Mouse (Mus musculus): ENCODE data around the gene Shb. TPM values are rescaled to one million over a fixed set of nuclear protein-coding genes. Genes with fewer than 3 reads are reported as not detected.
A peak's percentile ranks its signal among the peaks of the same experiment; 100 is the strongest.

Gene Shb
- polyA plus RNA-seq, 1 experiment from 2014 or later = 13.6 TPM

GRCm38 (mm10) chr4:45437010-45437409, 95.3 kb downstream of the Shb start:
- peak; percentile 2; the same call in 1 of the 2 replicates for ATAC-seq (ENCODE audit: low FRiP score)
- no peak overlapping the region for H3K4me2 ChIP-seq
- H3K9ac ChIP-seq = 0 out of 2 replicates have a peak overlapping the region, but pooled peaks have one; percentile 9
- WGBS = 44% methylated on average over 3 of the region's 3 CpGs
- peaks cover 7% of the 10 kb centered on the region; the same call in 1 of the 2 replicates for H3K36me3 ChIP-seq (replicated peaks)
- no peak overlapping the region for H3K27ac ChIP-seq
- H3K9me3 ChIP-seq = no peaks in the 10 kb centered on the region
- H3K4me3 ChIP-seq (replicated peaks) = no peak overlapping the region
- peaks cover 47% of the 10 kb centered on the region for H3K4me1 ChIP-seq
- H3K27me3 ChIP-seq = 0 out of 2 replicates have a peak, but pooled peaks cover 3% of the 10 kb centered on the region

GRCm38 (mm10) chr4:45436383-45436913, 95.8 kb downstream of the Shb start:
- Histone ChIP-seq H3K27me3 (0 out of 2 replicates have a peak, but pooled peaks cover 3% of the 10 kb centered on the region), H3K36me3 (replicated peaks) (peaks cover 5% of the 10 kb centered on the region; the same call in 1 of the 2 replicates), H3K4me3 (replicated peaks) (no peak overlapping the region), H3K4me1 (peaks cover 47% of the 10 kb centered on the region), H3K9ac (no peak overlapping the region), H3K4me2 (no peak overlapping the region), H3K27ac (peak overlapping the region; percentile 16; the same call in 1 of the 2 replicates), H3K9me3 (no peaks in the 10 kb centered on the region)
- peak; percentile 49; the same call in 1 of the 2 replicates for ATAC-seq (ENCODE audit: low FRiP score)
- WGBS = 74% methylated on average over 7 of the region's 7 CpGs

- H3K36me3 ChIP-seq (replicated peaks) = 0 out of 2 replicates have a peak, but pooled peaks cover 2% of the 10 kb centered on the region
- H3K4me3 ChIP-seq (replicated peaks) = no peak overlapping the region
- H3K4me1 ChIP-seq = peaks cover 47% of the 10 kb centered on the region
- H3K9me3 ChIP-seq = no peaks in the 10 kb centered on the region
- 68% methylated on average over 2 of the region's 2 CpGs for WGBS
- ATAC-seq (ENCODE audit: low FRiP score) = 0 out of 2 replicates have a peak, but pooled peaks have one; percentile 3
- H3K27ac ChIP-seq = peak overlapping the region; percentile 20; the same call in 1 of the 2 replicates
- H3K27me3 ChIP-seq = 0 out of 2 replicates have a peak, but pooled peaks cover 3% of the 10 kb centered on the region
- H3K9ac ChIP-seq = no peak overlapping the region
- H3K4me2 ChIP-seq = no peak overlapping the region
Observed at GRCm38 (mm10) chr4:45435899-45436298, 96.4 kb downstream of the Shb start.

- 80% methylated on average over 4 of the region's 4 CpGs for WGBS
- Histone ChIP-seq H3K36me3 (replicated peaks) (no peaks in the 10 kb centered on the region), H3K4me2 (no peak overlapping the region), H3K9me3 (no peaks in the 10 kb centered on the region), H3K27me3 (0 out of 2 replicates have a peak, but pooled peaks cover 3% of the 10 kb centered on the region), H3K4me3 (replicated peaks) (no peak overlapping the region), H3K27ac (no peak overlapping the region), H3K4me1 (peaks cover 48% of the 10 kb centered on the region), H3K9ac (no peak overlapping the region)
- no peak; the same call in 1 of the 2 replicates for ATAC-seq (ENCODE audit: low FRiP score)
Observed at GRCm38 (mm10) chr4:45434681-45435080, 97.6 kb downstream of the Shb start.

- Histone ChIP-seq H3K4me1 (peaks cover 55% of the 10 kb centered on the region), H3K9me3 (no peaks in the 10 kb centered on the region), H3K27ac (no peak overlapping the region), H3K4me2 (no peak overlapping the region), H3K9ac (no peak overlapping the region), H3K4me3 (replicated peaks) (no peak overlapping the region), H3K36me3 (replicated peaks) (no peaks in the 10 kb centered on the region), H3K27me3 (0 out of 2 replicates have a peak, but pooled peaks cover 3% of the 10 kb centered on the region)
- ATAC-seq (ENCODE audit: low FRiP score) = no peak
- WGBS = 79% methylated on average over 12 of the region's 12 CpGs
Observed at GRCm38 (mm10) chr4:45434071-45434470, 98.2 kb downstream of the Shb start.

GRCm38 (mm10) chr4:45431806-45432205, 100.5 kb downstream of the Shb start:
- Histone ChIP-seq H3K27me3 (no peaks in the 10 kb centered on the region), H3K9me3 (no peaks in the 10 kb centered on the region), H3K4me1 (peaks cover 67% of the 10 kb centered on the region), H3K4me3 (replicated peaks) (no peak overlapping the region), H3K9ac (no peak overlapping the region), H3K36me3 (replicated peaks) (no peaks in the 10 kb centered on the region), H3K27ac (no peak overlapping the region), H3K4me2 (no peak overlapping the region)
- ATAC-seq (ENCODE audit: low FRiP score) = no peak
- 79% methylated on average over 3 of the region's 3 CpGs for WGBS

GRCm38 (mm10) chr4:45431316-45431715, 101.0 kb downstream of the Shb start:
- WGBS = 89% methylated on average over 3 of the region's 3 CpGs
- Histone ChIP-seq H3K9ac (no peak overlapping the region), H3K27ac (no peak overlapping the region), H3K4me2 (no peak overlapping the region), H3K27me3 (no peaks in the 10 kb centered on the region), H3K4me3 (replicated peaks) (no peak overlapping the region), H3K4me1 (peaks cover 67% of the 10 kb centered on the region), H3K36me3 (replicated peaks) (no peaks in the 10 kb centered on the region), H3K9me3 (no peaks in the 10 kb centered on the region)
- no peak for ATAC-seq (ENCODE audit: low FRiP score)

GRCm38 (mm10) chr4:45429451-45429850, 102.8 kb downstream of the Shb start:
- H3K4me1 ChIP-seq = peaks cover 54% of the 10 kb centered on the region
- peak overlapping the region; percentile 65 for H3K27ac ChIP-seq
- no peaks in the 10 kb centered on the region for H3K9me3 ChIP-seq
- H3K27me3 ChIP-seq = 0 out of 2 replicates have a peak, but pooled peaks cover 4% of the 10 kb centered on the region
- no peak overlapping the region for H3K9ac ChIP-seq
- H3K36me3 ChIP-seq (replicated peaks) = no peaks in the 10 kb centered on the region
- WGBS = 68% methylated on average over 7 of the region's 7 CpGs
- no peak overlapping the region for H3K4me2 ChIP-seq
- ATAC-seq (ENCODE audit: low FRiP score) = no peak; the same call in 1 of the 2 replicates
- no peak overlapping the region for H3K4me3 ChIP-seq (replicated peaks)

- 28% methylated on average over 13 of the region's 13 CpGs for WGBS
- no peak overlapping the region for H3K4me2 ChIP-seq
- 0 out of 2 replicates have a peak, but pooled peaks cover 4% of the 10 kb centered on the region for H3K27me3 ChIP-seq
- H3K4me3 ChIP-seq (replicated peaks) = no peak overlapping the region
- no peak overlapping the region for H3K9ac ChIP-seq
- peaks cover 50% of the 10 kb centered on the region for H3K4me1 ChIP-seq
- no peaks in the 10 kb centered on the region for H3K9me3 ChIP-seq
- peak; percentile 76 for ATAC-seq (ENCODE audit: low FRiP score)
- peak overlapping the region; percentile 80 for H3K27ac ChIP-seq
- H3K36me3 ChIP-seq (replicated peaks) = no peaks in the 10 kb centered on the region
Observed at GRCm38 (mm10) chr4:45426724-45427457, 105.4 kb downstream of the Shb start.

GRCm38 (mm10) chr4:45423406-45423805, 108.9 kb downstream of the Shb start:
- WGBS = 10% methylated on average over 8 of the region's 8 CpGs
- peak overlapping the region; percentile 42; the same call in 1 of the 2 replicates for H3K27ac ChIP-seq
- no peak for ATAC-seq (ENCODE audit: low FRiP score)
- peaks cover 69% of the 10 kb centered on the region for H3K4me1 ChIP-seq
- no peak overlapping the region for H3K4me3 ChIP-seq (replicated peaks)
- no peaks in the 10 kb centered on the region for H3K9me3 ChIP-seq
- no peak overlapping the region for H3K4me2 ChIP-seq
- no peaks in the 10 kb centered on the region for H3K36me3 ChIP-seq (replicated peaks)
- no peak overlapping the region for H3K9ac ChIP-seq
- 0 out of 2 replicates have a peak, but pooled peaks cover 4% of the 10 kb centered on the region for H3K27me3 ChIP-seq

- no peak overlapping the region for H3K4me3 ChIP-seq (replicated peaks)
- no peak overlapping the region for H3K4me2 ChIP-seq
- no peak overlapping the region for H3K9ac ChIP-seq
- no peaks in the 10 kb centered on the region for H3K36me3 ChIP-seq (replicated peaks)
- no peaks in the 10 kb centered on the region for H3K9me3 ChIP-seq
- ATAC-seq (ENCODE audit: low FRiP score) = no peak
- WGBS = 85% methylated on average over 10 of the region's 10 CpGs
- 0 out of 2 replicates have a peak, but pooled peaks cover 4% of the 10 kb centered on the region for H3K27me3 ChIP-seq
- peaks cover 67% of the 10 kb centered on the region for H3K4me1 ChIP-seq
- H3K27ac ChIP-seq = 0 out of 2 replicates have a peak overlapping the region, but pooled peaks have one; percentile 5
Observed at GRCm38 (mm10) chr4:45422640-45423039, 109.6 kb downstream of the Shb start.

- peak overlapping the region; percentile 42 for H3K9ac ChIP-seq
Observed at GRCm38 (mm10) chr4:45421519-45422260, 110.6 kb downstream of the Shb start.

More at GRCm38 (mm10) chr4:45421519-45422260, 110.6 kb downstream of the Shb start:
- Histone ChIP-seq H3K36me3 (replicated peaks) (no peaks in the 10 kb centered on the region), H3K4me3 (replicated peaks) (no peak overlapping the region), H3K4me1 (peaks cover 57% of the 10 kb centered on the region), H3K27me3 (0 out of 2 replicates have a peak, but pooled peaks cover 4% of the 10 kb centered on the region), H3K4me2 (no peak overlapping the region), H3K9me3 (no peaks in the 10 kb centered on the region), H3K27ac (peak overlapping the region; percentile 81)
- ATAC-seq (ENCODE audit: low FRiP score) = no peak
- WGBS = 70% methylated on average over 11 of the region's 11 CpGs
